Mouse (Mus musculus): Measurements from ENCODE around the gene Acads. TPM values are rescaled to one million over a fixed set of nuclear protein-coding genes. Genes with fewer than 3 reads are reported as not detected.

The Acads gene
- polyA plus RNA-seq, 1 experiment from 2014 or later: 27.7 TPM

DNA sequence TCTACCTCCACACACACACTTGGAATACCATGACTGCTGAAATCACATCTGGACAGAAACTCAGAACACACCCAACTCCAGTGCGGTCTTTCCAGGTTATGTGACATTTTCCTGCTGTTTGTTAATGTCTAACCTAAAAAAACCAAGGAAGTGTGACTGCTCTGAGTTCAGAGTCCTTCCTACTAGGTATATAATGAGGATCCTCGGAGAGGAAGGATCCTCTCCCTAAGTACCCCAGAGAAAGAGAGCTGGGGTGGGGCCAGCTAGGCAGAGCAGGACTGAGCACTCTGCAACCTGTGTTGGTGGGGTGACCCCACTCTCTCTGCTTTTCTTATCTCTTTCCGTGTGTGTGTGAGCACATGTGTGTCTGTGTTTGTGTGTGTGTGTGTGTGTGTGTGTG lies 28.2 kb upstream of the Acads start:
- Histone ChIP-seq H3K9ac (no peak overlapping the region), H3K27me3 (no peaks in the 10 kb centered on the region), H3K36me3 (ENCODE audit: poor library complexity, severe bottlenecking) (peaks cover 74% of the 10 kb centered on the region), H3K4me3 (no peak overlapping the region), H3K9me3 (replicated peaks) (no peaks in the 10 kb centered on the region), H3K4me2 (no peak overlapping the region), H3K4me1 (0 out of 2 replicates have a peak, but pooled peaks cover 9% of the 10 kb centered on the region), H3K27ac (no peak overlapping the region)
- 88% methylated on average over 3 of the region's 3 CpGs for WGBS
- no peak for ATAC-seq

DNA sequence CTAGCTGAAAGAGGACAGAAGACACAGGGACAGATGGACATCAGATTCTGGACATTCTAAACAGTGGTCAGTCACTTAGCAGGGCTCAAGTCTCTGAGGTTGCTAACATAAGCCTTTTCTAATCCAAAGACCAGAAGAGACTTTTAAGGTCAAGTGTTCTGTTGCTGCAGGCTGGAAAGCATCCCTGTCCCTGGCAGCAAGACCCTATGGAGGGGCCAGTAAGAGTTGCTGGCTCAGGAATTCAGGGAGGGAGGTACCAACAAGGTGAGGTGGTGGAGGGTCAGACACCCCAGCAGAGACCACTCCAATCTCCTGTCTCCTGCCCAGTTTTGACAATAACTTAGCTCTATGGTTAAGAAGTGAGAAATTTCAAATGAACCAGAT lies 27.6 kb upstream of the Acads start:
- no peak overlapping the region for H3K27ac ChIP-seq
- H3K4me2 ChIP-seq: no peak overlapping the region
- H3K9ac ChIP-seq: no peak overlapping the region
- no peaks in the 10 kb centered on the region for H3K27me3 ChIP-seq
- H3K36me3 ChIP-seq (ENCODE audit: poor library complexity, severe bottlenecking): peaks cover 74% of the 10 kb centered on the region
- ATAC-seq: no peak
- 0 out of 2 replicates have a peak, but pooled peaks cover 9% of the 10 kb centered on the region for H3K4me1 ChIP-seq
- no peaks in the 10 kb centered on the region for H3K9me3 ChIP-seq (replicated peaks)
- H3K4me3 ChIP-seq: no peak overlapping the region

DNA sequence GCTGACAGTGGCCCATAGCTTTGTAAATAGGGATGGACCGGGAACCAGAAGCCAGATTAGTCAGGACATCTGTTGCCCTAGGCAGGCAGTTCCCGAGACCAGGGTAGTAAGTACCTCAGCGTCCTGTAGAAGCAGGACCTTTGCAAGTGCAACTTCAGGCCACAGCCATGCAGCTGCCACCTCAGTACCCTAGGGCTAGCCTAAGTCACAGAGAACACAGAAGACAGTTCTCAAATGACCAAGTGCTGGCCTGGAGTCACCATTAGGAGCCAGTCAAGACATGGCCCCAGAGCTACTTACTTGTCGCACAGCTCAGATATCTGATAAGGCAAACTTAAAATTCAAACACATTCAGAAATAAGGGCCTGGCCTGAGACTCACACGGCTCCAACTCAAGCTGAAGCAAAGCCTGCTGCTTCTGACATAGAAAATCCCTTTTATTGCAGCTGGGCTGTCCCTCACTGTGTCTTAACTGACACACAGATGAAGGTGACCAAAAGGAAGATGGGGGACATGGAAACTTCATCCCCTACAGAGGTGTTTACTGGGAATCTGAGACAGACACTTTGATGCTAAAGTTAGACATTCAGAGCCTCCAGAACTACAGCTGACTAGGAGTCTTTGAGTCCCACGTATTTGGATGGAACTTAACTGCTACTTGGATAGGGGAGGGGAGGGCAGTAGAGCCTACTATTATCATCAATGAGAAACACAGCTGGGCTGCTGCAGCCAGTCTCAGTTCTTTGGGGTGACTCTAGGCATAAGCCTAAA lies 27.0 kb upstream of the Acads start:
- Histone ChIP-seq H3K27me3 (no peaks in the 10 kb centered on the region), H3K4me2 (no peak overlapping the region), H3K9ac (no peak overlapping the region), H3K27ac (no peak overlapping the region), H3K4me1 (0 out of 2 replicates have a peak, but pooled peaks cover 9% of the 10 kb centered on the region), H3K36me3 (ENCODE audit: poor library complexity, severe bottlenecking) (peaks cover 68% of the 10 kb centered on the region), H3K9me3 (replicated peaks) (no peaks in the 10 kb centered on the region), H3K4me3 (no peak overlapping the region)
- 84% methylated on average over 6 of the region's 6 CpGs for WGBS
- ATAC-seq: no peak

DNA sequence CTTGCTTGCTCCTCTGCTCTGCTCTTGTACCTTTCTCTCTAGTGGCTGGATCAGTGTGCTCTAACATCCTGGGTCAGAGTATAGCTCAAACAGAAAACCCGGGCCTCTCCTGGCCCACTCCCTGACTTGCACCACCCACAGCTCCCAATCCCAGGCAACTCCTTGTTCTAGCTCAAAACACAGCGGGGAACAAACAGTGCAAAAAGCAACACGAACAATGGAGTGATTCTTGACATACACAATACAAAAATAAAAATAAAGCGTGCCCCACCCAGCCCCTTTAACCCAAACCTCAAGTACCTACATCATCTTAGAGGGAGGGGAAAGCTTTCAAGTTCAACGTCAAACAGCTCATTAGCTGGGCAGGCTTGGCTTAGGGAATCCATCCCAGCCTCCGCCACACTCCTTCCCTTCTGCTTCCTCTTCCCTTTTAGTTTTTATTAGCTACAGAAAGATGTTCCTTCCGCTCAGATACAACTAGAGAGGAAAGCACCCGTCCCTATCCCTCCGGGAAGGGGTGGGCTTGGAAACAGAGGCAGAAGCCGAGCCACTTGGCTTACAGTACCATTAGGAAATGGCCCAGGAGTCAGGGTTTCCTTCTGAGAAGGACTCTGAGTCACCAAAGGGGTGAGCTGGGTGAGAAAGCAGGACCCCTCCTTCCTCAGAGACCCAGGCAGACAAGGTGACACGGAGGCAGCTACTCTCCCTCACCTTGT lies 26.3 kb upstream of the Acads start:
- Histone ChIP-seq H3K4me2 (no peak overlapping the region), H3K9ac (no peak overlapping the region), H3K4me3 (no peak overlapping the region), H3K27ac (no peak overlapping the region), H3K27me3 (no peaks in the 10 kb centered on the region), H3K36me3 (ENCODE audit: poor library complexity, severe bottlenecking) (peaks cover 61% of the 10 kb centered on the region), H3K4me1 (0 out of 2 replicates have a peak, but pooled peaks cover 9% of the 10 kb centered on the region), H3K9me3 (replicated peaks) (no peaks in the 10 kb centered on the region)
- no peak for ATAC-seq
- 68% methylated on average over 11 of the region's 11 CpGs for WGBS

DNA sequence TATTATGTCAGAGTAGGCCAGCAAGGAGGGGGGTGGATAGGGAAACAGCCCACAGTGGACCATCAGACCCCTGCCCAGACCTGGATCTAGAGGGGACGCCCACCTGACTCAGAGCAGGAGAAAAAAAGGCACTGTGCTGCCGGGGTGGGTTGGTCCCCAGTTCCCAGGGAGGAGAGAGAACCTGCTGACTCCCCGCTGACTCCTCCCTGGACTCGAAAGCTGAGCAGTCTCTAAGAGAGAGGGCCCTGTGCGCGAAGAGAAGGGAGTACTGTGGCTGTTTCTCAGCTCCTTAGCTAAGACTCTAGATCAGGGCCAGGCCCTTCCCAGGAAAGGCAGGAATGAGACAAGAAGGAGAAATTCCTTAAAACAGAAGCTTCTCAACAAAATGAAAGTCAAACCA lies 25.3 kb upstream of the Acads start:
- H3K27me3 ChIP-seq: no peaks in the 10 kb centered on the region
- WGBS: 67% methylated on average over 6 of the region's 6 CpGs
- no peak overlapping the region for H3K4me2 ChIP-seq
- H3K4me3 ChIP-seq: no peak overlapping the region
- ATAC-seq: no peak
- H3K4me1 ChIP-seq: 0 out of 2 replicates have a peak, but pooled peaks cover 9% of the 10 kb centered on the region
- no peak overlapping the region for H3K9ac ChIP-seq
- peaks cover 52% of the 10 kb centered on the region for H3K36me3 ChIP-seq (ENCODE audit: poor library complexity, severe bottlenecking)
- H3K9me3 ChIP-seq (replicated peaks): no peaks in the 10 kb centered on the region
- H3K27ac ChIP-seq: no peak overlapping the region; the same call in 1 of the 2 replicates

DNA sequence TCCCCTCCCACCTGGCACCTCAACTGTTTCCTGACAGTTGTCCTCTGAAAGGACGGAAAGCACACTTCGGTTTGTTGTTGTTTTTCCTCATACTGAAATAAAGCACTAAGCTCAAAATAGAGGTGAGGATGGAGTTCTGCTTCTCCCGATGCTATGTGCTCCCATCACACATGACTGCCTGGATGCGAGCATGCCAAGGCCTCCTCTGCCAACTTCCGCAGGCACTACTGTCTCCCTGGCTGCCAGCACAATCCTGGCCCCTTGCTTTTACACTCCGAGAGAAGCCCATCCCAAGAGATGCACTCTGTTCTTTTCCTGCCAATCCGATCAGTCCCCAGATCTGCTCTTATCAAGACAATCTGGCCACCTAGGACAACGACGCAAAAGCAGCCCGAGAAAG lies 24.4 kb upstream of the Acads start:
- no peak overlapping the region for H3K27ac ChIP-seq
- 71% methylated on average over 10 of the region's 10 CpGs for WGBS
- H3K9ac ChIP-seq: no peak overlapping the region

DNA sequence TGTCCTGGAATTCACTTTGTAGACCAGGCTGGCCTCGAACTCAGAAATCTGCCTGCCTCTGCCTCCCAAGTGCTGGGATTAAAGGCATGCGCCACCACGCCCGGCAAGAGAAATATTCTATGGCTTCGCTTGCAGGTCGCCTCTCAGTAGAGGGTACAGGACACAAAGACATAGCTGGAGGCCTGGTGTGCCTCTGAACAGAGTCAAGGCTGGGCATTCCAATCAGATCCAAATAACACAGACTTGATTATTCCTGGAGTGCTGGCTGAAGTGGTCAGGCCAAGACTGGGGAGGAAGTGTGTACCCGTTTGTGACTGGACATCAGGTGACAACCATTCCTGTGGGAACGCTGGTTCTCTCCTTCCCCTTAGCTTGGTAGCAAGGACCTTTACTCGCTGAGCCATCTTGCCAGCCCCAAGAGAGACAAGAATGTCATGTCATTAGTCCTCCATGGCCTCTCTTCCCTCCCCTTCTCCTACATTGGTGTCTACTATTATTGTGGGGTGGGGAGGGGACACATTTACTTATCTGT lies 23.1 kb upstream of the Acads start:
- ATAC-seq: no peak
- 86% methylated on average over 9 of the region's 9 CpGs for WGBS

More for the DNA sequence above, 24.4 kb upstream of the Acads start:
- no peak for ATAC-seq
- H3K4me1 ChIP-seq: 0 out of 2 replicates have a peak, but pooled peaks cover 9% of the 10 kb centered on the region
- H3K27me3 ChIP-seq: no peaks in the 10 kb centered on the region
- no peak overlapping the region for H3K4me3 ChIP-seq
- peaks cover 44% of the 10 kb centered on the region for H3K36me3 ChIP-seq (ENCODE audit: poor library complexity, severe bottlenecking)
- H3K9me3 ChIP-seq (replicated peaks): no peaks in the 10 kb centered on the region
- no peak overlapping the region for H3K4me2 ChIP-seq

DNA sequence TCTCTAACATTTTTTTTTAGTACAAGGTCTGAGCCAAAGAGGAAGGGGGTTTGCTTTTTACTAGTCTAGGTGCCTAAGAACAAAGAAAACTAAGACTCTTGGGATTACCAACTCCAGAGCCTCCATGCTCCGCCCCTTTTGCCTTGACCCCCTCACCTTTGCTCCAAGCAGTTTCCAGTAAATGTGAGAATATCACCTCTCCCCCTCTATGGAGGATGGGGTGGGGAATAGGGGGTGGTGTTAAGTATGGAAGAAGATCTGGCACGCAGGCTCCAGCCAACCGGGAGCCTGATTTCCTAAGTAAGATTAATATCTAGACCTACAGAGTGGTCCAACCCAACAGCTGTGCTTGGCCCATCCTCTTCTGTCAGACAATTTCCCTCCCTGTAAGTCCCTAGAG lies 21.6 kb upstream of the Acads start:
- WGBS: 77% methylated on average over 3 of the region's 3 CpGs
- H3K36me3 ChIP-seq (ENCODE audit: poor library complexity, severe bottlenecking): peaks cover 17% of the 10 kb centered on the region; the same call in 1 of the 2 replicates
- H3K9ac ChIP-seq: no peak overlapping the region
- no peak overlapping the region for H3K27ac ChIP-seq
- H3K27me3 ChIP-seq: no peaks in the 10 kb centered on the region
- ATAC-seq: no peak
- no peaks in the 10 kb centered on the region for H3K9me3 ChIP-seq (replicated peaks)
- 0 out of 2 replicates have a peak, but pooled peaks cover 9% of the 10 kb centered on the region for H3K4me1 ChIP-seq
- H3K4me2 ChIP-seq: no peak overlapping the region
- H3K4me3 ChIP-seq: no peak overlapping the region

More for the DNA sequence above, 23.1 kb upstream of the Acads start:
- Histone ChIP-seq H3K36me3 (ENCODE audit: poor library complexity, severe bottlenecking) (peaks cover 31% of the 10 kb centered on the region), H3K4me2 (no peak overlapping the region), H3K9me3 (replicated peaks) (no peaks in the 10 kb centered on the region), H3K4me3 (no peak overlapping the region), H3K9ac (no peak overlapping the region), H3K27me3 (no peaks in the 10 kb centered on the region), H3K4me1 (0 out of 2 replicates have a peak, but pooled peaks cover 9% of the 10 kb centered on the region), H3K27ac (no peak overlapping the region)

DNA sequence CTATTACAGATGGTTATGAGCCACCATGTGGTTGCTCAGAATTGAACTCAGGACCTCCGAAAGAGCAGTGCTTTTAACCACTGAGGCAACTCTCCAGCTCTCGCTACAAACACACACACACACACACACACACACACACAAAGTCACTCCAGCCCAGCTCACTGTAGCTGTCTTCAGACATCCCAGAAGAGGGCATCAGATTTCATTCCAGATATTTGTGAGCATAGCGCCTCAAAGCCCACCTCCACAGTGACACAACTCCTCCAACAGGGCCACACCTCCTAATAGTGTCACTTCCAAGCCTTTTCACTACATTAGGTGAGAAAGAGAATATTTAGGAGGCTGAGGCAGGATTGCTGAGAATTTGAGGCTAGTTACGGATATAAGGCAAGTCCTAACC lies 20.0 kb upstream of the Acads start:
- Histone ChIP-seq H3K4me3 (no peak overlapping the region), H3K27me3 (no peaks in the 10 kb centered on the region), H3K36me3 (ENCODE audit: poor library complexity, severe bottlenecking) (peaks cover 3% of the 10 kb centered on the region; the same call in 1 of the 2 replicates), H3K4me2 (no peak overlapping the region), H3K4me1 (peaks cover 11% of the 10 kb centered on the region; the same call in 1 of the 2 replicates), H3K27ac (no peak overlapping the region), H3K9ac (no peak overlapping the region), H3K9me3 (replicated peaks) (no peaks in the 10 kb centered on the region)
- WGBS: 71% methylated on average over 4 of the region's 4 CpGs
- no peak for ATAC-seq

DNA sequence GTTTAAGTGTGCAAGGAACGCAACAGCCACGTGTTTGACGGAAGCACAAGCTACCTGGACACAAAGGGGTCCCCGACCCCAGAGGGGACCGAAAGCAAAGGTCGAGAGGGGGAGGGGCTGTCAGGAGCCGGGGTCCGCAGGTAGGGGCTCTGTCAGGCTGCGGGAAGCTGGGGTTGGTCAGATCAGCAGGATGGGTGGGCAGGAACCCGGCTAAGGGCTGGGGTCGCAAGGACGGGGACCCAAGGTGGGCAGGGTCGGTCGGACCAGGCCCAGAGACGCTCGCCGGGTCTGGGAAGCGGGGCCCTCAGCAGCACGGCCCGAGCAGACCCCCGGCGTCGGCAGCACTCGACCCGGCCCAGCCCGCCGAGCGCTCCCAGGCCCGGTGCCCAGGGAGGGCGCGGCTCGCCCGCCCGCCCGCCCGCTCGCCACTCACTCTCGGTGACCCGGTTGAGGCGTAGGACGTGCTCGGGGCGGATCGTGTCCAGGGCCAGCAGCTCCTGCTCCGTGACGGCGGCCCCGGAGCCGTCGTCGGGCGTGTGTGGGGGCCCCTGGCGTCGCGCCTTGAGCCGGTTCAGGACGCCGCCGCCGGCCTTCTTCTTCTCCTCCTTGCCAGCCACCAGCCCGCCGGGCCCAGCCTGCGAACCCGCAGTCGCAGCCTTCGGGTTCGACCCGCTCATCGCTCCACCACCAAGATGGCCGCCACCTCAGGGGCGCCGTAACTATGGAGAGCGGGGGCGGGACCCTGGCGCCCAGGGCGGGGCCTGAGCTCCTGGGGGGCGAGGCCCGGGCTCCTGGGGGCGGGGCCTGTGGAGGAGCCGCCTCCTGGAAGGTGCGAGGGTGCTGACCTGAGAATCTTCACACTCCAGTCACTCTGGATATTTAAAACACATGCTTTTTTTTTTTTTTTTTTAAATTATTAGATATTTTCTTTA lies 15.4 kb upstream of the Acads start, which contains the start of gene Unc119b:
TSS of gene Unc119b (minus strand) at position 742 of the 932 bp plus-strand sequence.
- H3K36me3 ChIP-seq (ENCODE audit: poor library complexity, severe bottlenecking): peaks cover 9% of the 10 kb centered on the region
- peak within 1 kb of the TSS; percentile 89 for H3K4me3 ChIP-seq
- ATAC-seq: peak; percentile 93
- H3K27me3 ChIP-seq: no peaks in the 10 kb centered on the region
- H3K9me3 ChIP-seq (replicated peaks): no peaks in the 10 kb centered on the region
- under 1% methylated on average over 55 of the region's 81 CpGs for WGBS
- H3K4me2 ChIP-seq: peak within 1 kb of the TSS; percentile 92
- H3K27ac ChIP-seq: no peak within 1 kb of the TSS
- peak within 1 kb of the TSS; percentile 89 for H3K9ac ChIP-seq
- H3K4me1 ChIP-seq: peaks cover 19% of the 10 kb centered on the region

DNA sequence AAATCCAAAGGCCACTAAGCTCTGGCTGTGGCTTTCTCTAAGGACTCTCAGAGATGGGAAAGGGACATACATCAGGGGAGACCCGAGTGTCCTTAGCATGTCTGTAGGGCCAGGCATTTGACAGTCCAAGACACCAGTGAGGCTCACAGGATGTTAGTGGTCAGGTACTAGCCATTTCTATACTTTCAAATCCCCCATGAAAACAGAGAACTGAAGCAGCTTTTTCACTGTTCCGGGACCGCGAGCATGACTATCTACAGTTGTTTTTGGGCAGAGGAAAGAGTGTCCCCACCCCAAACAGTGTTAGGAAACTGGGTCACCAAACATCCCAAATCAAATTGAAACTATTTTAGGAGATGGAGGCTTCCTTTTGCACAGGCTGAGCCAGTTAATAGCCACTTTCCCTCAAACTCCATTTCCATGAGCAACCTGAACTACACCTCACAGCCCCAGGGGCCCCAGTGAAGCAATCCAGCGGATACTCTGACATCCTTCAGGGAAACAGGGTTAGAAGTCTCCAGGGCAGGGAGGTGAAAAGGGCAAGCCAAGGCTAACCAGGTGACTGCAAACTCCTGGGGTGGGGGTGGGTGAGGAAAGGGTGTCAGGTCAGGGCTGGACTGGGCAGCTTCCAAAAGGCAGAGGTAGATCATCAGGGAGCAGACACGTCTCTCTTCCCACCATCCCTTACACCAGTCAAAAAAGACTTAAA lies 14.4 kb upstream of the Acads start:
- WGBS: 58% methylated on average over 6 of the region's 6 CpGs
- ATAC-seq: no peak
- Histone ChIP-seq H3K4me1 (peaks cover 19% of the 10 kb centered on the region), H3K9ac (peak overlapping the region; percentile 89), H3K36me3 (ENCODE audit: poor library complexity, severe bottlenecking) (peaks cover 18% of the 10 kb centered on the region), H3K9me3 (replicated peaks) (no peaks in the 10 kb centered on the region), H3K4me2 (peak overlapping the region; percentile 92), H3K4me3 (peak overlapping the region; percentile 89), H3K27me3 (no peaks in the 10 kb centered on the region), H3K27ac (no peak overlapping the region)

All from forebrain, embryonic 13.5 days (tissue).